Mouse (Mus musculus): ENCODE results near the gene Eid3.

Gene Eid3

DNA sequence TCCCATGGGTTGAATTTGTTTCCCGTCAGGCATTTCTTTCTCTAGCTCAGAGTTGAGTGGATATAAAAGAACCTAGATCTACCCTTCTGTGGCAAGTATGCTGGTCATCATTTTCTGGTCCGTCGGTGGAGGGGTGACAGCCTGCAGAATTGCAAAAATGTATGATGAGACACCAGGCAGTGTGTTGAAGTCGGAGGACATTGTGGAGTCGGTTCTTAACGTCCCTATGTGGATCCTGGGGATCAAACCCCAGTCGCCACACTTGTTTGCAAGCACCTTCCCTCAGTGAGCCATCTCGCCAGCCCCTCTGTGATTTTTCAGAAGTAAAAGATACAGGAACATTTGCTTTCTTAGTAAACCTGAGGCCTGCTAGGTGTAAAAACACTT, 5.5 kb upstream of the Eid3 start:
- no peak for DNase-seq (ENCODE audit: low spot score in 2 of 2)

DNA sequence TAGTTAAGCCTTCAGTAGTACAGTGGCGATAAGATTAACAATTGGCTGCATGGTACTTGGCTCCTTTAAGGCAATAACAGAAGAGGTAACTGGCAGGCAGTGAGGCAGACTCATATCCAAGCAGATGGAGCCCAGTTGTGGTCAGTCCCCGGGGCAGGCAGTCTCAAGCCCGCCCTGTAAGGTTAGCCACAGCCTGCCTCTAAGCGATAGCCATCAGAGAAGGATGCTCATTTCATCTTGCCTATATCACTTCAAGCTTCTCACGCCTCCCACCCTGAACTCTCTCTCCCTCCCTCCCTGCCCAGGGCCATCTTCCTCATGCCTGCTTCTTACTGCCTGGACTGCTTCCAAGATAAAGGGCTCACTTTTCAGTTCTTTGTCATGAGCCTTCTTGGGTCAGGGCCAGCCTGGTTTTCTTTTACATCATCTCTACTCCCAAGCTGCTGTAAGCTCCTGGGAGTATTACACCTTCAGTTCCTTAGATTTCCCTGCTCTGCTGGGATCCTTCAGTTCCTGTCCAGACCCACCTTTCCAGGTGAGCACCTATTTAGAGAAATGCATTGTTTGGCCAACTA, 3.2 kb upstream of the Eid3 start:
- no peak for DNase-seq (ENCODE audit: low spot score in 2 of 2)

DNA sequence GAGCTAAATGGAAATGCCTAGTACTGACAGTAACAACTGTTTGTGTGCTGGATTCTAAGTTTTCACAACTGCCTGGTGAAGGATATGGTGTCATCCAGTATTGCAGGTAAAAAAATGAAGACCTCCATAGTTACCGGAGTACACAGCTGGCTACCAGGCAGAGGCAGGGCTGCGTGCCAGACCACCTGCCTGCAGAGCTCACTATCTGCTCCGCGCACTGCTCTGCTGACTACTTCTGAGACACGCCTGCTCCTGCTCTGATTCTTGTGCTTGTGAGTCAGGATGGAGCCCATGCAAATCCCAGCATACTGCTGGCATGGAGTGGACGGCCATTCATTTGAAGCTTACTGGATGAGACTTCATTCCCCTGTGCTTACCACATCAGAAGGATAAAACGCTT, 2.6 kb upstream of the Eid3 start:
- DNase-seq (ENCODE audit: low spot score in 2 of 2), result no peak

DNA sequence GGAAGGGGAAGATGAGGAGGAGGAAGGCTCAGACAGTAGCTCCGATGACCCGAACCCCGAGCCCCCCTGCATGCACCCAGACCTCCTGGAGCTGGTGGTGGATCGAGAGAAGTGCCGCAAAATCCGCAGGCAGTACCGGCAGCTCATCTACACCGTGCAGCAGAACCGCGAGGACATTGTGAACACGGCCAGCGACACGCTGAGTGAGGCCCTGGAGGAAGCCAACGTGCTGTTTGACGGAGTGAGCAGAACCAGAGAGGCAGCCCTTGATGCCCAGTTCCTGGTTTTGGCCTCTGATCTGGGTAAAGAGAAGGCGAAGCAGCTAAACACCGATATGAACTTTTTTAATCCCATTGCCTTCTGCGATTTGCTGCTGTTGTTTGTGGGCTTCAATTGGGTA, 406 bp downstream of the Eid3 start:
- no peak for DNase-seq (ENCODE audit: low spot score in 2 of 2)

GRCm38 (mm10) chr10:82868418-82869086, 2.1 kb downstream of the Eid3 start:
- DNase-seq (ENCODE audit: low spot score in 2 of 2), result no peak

GRCm38 (mm10) chr10:82875446-82875845, 9.0 kb downstream of the Eid3 start:
- no peak for DNase-seq (ENCODE audit: low spot score in 2 of 2)

- peak in 1 of 2 experiments; percentile 31 for DNase-seq (ENCODE audit: low spot score in 2 of 2)
These were observed 9.8 kb downstream of the Eid3 start for GRCm38 (mm10) chr10:82876076-82876796.

DNA sequence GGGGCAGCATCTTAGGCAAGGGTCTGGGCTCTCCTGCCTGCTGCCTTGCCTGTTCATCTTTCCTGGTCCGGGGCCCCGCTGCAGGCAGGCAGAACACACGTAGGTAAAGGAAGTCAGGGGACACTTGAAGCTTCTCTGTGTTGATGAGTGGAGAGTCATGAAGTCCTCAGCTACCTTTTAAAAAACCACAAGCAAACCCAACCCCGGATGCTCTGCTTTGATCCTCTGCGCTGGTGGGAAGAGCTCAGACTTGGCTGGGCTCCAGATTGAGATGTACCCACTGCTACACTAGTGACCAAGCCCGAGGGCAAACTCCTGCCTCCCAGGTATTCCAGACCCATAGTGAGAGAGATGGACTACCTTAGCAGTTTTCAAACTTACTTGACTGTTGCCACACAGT, 20.9 kb downstream of the Eid3 start:
- no peak for DNase-seq (ENCODE audit: low spot score in 2 of 2)

- no peak for DNase-seq (ENCODE audit: low spot score in 2 of 2)
These were observed 22.1 kb downstream of the Eid3 start for GRCm38 (mm10) chr10:82888576-82888975.

- DNase-seq (ENCODE audit: low spot score in 2 of 2), result peak in 1 of 2 experiments; percentile 12
These were observed 23.1 kb downstream of the Eid3 start for GRCm38 (mm10) chr10:82889447-82889973.

- DNase-seq (ENCODE audit: low spot score in 2 of 2), result no peak
These were observed 24.5 kb downstream of the Eid3 start for GRCm38 (mm10) chr10:82890936-82891335.

DNA sequence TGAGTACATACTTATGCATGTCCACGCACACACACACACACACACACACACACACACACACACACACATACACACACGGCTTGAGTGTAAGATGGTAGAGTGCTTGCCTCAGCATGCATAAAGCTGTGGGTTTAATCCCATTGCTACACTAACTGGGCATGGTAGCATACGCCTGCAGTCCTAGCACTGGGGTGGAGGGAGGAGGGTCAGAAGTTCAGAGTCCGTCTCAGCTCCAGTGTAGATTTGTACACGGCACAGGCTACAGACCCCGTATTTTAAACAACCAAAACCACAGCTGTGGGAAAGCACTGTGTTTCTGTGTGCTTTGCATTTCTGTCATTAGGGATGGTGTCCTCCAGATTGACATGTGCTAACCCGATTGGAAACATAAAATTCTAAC, 25.0 kb downstream of the Eid3 start:
- no peak for DNase-seq (ENCODE audit: low spot score in 2 of 2)

- no peak for DNase-seq (ENCODE audit: low spot score in 2 of 2)
These were observed 26.1 kb downstream of the Eid3 start for GRCm38 (mm10) chr10:82892442-82893055.

DNA sequence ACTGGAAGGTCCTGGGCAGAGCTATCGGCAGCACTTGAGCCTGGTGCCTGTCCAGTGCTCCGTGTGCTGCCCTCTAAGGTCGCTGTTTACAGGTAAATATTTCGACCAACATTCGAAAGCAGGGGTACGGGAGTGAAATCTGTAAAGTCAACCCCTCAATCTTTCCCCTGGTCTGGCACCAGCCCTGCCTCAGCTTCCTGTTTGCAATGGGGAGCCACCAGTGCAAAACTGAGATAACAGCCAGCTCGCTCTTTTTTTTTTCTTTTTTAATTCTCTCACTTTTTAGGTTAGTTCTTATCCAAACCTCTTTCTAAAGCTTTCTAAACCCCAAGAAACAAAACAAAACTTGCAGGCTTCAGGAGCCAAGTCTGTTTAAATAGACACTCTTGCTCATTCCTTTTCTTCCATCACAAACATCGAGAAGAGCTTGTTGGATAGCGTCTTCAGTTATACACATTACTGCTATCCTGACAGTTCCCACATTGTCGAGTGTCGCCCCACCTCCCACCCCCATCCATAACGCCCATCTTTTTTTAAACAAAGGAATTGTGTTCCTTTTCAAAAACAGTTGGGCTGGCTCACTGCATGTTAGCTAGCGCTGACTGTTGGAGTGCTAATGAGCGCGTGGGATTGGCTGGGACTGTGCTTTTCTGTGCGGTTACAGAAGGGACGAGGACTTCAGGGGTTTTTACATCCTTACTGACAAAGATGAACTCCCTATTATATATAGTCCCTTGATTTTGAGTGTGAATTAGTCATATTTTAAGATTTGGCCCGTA, 27.6 kb downstream of the Eid3 start:
- DNase-seq (ENCODE audit: low spot score in 2 of 2), result peak in 1 of 2 experiments; percentile 35

DNA sequence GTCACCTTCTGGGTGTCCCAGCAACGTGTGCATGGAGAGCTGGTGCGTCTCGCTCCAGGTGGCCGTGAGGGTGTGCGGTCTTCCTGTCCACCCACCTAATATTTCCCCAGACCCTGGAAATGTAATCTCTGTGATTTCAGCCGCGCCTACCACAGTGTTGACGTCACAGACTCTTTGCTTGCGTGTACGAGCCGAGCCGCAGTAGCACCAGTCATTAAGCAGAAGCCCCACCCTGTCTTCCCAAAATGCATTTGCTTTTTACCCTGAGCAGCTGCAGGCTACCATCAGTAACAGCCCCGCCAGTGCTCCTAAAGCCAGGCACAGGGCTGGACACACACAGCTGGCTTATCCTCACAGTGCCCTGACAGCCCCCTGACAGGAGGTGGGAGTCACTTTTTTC, 31.5 kb downstream of the Eid3 start:
- DNase-seq (ENCODE audit: low spot score in 2 of 2), result no peak

DNA sequence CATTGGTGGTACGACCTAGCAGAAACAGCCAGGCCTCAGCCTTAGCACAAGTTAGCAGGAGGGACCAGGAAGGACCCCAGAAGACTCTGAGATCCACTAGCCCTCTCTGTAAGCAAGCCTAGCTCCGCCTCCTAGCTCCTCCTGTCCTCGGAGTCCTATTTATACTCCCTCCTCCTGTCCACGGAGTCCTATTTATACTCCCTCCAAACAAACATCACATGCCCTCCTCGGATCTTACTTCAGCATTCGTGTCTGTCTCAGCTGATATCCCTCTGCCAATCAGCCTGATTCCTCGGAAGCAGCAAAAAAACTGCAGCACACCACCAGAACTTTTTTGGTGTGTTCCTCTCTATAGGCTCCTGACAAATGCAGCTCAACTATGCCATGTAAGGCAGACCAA, 32.5 kb downstream of the Eid3 start:
- DNase-seq (ENCODE audit: low spot score in 2 of 2), result no peak

DNA sequence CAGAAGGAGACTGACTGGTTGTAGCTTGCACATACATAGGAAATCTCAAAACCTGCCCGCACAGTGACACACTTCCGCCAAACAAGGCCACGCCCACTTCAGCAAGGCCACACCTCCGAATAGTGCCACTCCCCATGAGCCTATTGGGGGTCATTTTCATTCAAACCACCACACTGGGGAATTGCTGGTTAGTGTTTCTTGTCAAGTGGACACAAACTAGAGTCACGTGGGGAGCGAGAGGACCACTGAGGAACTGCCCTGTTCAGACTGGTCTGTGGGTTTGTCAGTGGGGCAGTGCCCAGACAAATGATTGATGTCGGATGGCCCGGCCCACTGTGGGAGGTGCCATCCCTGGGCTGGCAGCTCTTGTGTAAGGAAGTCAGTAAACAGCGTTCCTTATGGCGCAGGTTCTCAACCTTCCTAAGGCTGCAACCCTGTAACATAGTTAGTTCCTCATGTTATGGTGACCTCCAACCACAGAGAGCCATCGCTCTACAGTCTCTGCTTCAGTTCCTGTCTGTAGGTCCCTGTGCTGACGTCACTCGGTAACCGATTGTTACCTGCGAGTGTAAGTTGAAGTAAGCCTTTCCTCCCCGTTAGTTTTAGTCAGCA, 33.5 kb downstream of the Eid3 start:
- DNase-seq (ENCODE audit: low spot score in 2 of 2), result no peak

DNA sequence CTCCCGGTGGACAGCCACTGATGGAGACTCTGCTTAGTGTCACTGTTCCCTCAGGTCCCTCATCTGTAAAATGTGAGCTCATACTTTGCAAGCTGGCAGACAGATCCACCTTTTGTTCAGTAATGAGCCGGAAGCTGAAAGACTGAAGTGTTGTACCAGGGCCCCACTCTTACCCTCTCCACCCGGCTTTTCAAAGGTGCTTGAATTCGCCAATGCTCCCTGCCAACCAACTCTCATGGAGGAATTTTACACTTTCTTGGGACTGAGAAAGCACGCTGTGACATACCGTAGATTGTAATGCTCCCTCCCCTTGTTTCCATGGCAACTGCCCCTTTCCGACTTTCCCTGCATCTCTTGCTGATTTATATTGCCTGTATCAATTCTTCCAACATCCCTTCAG, 34.1 kb downstream of the Eid3 start:
- DNase-seq (ENCODE audit: low spot score in 2 of 2), result peak in 1 of 2 experiments; percentile 13

DNA sequence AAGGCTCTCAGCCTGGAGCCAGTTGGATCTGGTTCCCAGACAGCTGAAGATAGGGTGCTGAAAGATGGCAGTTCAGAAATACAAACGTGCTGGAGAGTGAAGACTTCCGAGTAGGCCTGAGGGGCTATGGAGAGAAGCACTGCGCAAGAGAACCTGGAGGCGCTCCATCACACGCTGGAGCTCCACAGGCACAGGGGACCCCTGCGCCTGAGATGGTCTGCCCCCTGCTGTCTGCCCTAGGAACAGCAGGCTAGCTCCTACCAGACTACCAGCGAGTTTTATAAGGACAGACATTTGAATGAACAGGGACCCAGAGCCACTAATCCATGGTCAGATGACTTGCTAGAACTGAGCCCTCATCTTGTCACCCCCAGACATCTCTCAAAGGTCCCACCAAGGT, 35.0 kb downstream of the Eid3 start:
- DNase-seq (ENCODE audit: low spot score in 2 of 2), result peak; percentile 82 to 86

- peak in 1 of 2 experiments; percentile 15 for DNase-seq (ENCODE audit: low spot score in 2 of 2)
These were observed 42.1 kb downstream of the Eid3 start for GRCm38 (mm10) chr10:82908526-82908925.

DNA sequence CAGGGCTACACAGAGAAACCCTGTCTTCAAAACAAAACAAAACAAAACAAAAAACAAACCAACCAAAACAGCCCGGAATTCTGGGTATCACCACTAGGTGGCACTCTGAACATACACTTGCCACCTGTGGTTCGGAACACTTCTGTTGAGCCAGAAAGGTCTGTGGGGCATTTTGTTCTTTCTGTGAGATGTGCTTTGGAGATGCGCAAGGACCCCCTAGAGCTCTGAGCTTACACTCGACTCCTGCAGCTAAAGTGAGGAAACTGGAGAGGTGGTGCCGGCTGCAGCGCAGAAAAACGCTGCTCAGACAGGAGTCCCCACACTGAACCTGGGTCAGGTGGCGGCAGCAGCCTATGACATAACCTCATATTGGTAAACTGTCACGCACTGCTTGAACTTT, 43.0 kb downstream of the Eid3 start:
- peak; percentile 65 to 78 for DNase-seq (ENCODE audit: low spot score in 2 of 2)

Data from frontal cortex, postnatal 36 days (tissue).